14 mouse cellular contexts compared by ENCODE assay signal in the genomic region with DNA sequence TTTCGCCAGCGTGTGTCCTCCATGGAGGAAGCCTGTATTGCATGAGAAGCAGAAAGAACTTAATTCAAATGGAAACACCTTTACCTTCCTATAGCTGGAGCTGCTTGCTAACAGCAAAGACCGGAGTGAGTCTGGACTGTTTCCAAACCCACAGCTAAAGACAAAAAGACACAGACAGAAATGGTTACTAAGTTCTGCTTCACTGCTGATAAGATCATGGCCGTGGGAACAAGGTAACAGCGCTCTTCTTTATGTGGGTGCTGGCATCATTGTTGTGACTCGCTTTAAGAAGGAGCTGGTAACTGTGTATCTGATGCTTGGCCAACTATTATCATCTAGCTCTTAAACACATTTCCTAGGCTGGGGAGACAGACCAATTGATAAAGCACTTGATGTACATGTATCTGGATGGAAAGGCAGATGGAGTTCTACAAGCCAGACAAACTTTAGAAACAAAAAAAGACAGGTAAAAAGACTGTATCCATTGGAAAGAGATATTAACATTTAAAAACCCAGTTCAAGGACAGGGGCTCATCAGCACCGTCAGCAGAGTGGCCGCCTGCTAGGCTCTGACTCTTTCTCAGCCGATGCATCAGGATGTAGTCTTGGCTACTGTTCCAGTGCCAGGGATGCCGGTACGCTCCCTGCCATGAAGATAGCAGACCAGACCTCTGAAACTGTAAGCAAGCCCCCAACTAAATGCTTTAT. TPM values are rescaled to one million over a fixed set of nuclear protein-coding genes. Genes with fewer than 3 reads are reported as not detected.
DNase-seq lines count a peak whose midpoint lies in the region; ATAC-seq and TF ChIP-seq lines count a peak whose summit lies in the region.
"Had no signal": no experiment of that assay in that cellular context is flagged by ENCODE, and none has a peak within 500 bp of the region (broad histone marks: within the 10 kb centered on the region; RNA-seq: fewer than 3 reads in every experiment).

No protein-coding gene starts in this region.

- no peak; the same call in 1 of the 2 replicates for TF ChIP-seq POLR2A in CH12.LX (IDR thresholded peaks at IDR 0.05; ENCODE audit: low read depth, low read length)

- peak overlapping the region; percentile 21 for H3K27ac ChIP-seq in liver, embryonic 11.5 days (ENCODE audit: low read depth, low read length)
- H3K27ac ChIP-seq in CH12.LX (ENCODE audit: insufficient read depth, low read depth): peak overlapping the region; percentile 83
- no peak overlapping the region for H3K27ac ChIP-seq in hindbrain, embryonic 16.5 days (ENCODE audit: low read depth, low read length)
- no peak overlapping the region for H3K27ac ChIP-seq in midbrain, embryonic 16.5 days (ENCODE audit: low read length)
- H3K27ac ChIP-seq: forebrain, embryonic 10.5 days; lung, embryonic 15.5 days; neural tube, embryonic 15.5 days had no signal

- peaks cover 26% of the 10 kb centered on the region for H3K4me1 ChIP-seq in liver, embryonic 11.5 days (replicated peaks; ENCODE audit: control insufficient read depth, insufficient read depth, low read length)
- H3K4me1 ChIP-seq in CH12.LX (ENCODE audit: control insufficient read depth in 1 of 2, insufficient read depth in 2 of 2): peaks cover 4 to 64% of the 10 kb centered on the region in 2 experiments; a peak in 3 of 4 replicates
- peaks cover 4% of the 10 kb centered on the region for H3K4me1 ChIP-seq in hindbrain, embryonic 16.5 days (ENCODE audit: control insufficient read depth, insufficient read depth, low read depth, low read length)
- H3K4me1 ChIP-seq in midbrain, embryonic 16.5 days (ENCODE audit: control insufficient read depth, insufficient read depth, low read length): peaks cover 6% of the 10 kb centered on the region

- dilution Hi-C loops in CH12.LX (cut with MboI; ENCODE audit: extremely low pct_ligation_motif_present, extremely low pct_unique_long_range_greater_than_20kb, low sequenced_read_pairs): no loop called here

- H3K79me2 ChIP-seq in CH12.LX (replicated peaks; ENCODE audit: control insufficient read depth, extremely low read depth, insufficient read depth, poor library complexity, severe bottlenecking): peaks cover 96% of the 10 kb centered on the region

- WGBS in liver, embryonic 11.5 days: 77% methylated on average over 11 of the region's 11 CpGs
- WGBS in hindbrain, embryonic 16.5 days: 87% methylated on average over 11 of the region's 11 CpGs
- 91% methylated on average over 11 of the region's 11 CpGs for WGBS in midbrain, embryonic 16.5 days

- TF ChIP-seq CTCF in CH12.LX (conservative IDR thresholded peaks at IDR 0.05 in 1 of 2, IDR thresholded peaks at IDR 0.05 in 1 of 2; ENCODE audit: low read depth in 2 of 2, low read length in 2 of 2): no peak

- 0 out of 2 replicates have a peak, but pooled peaks have one; percentile 15 for TF ChIP-seq EP300 in CH12.LX (IDR thresholded peaks at IDR 0.05; ENCODE audit: low read length)

- H3K9me3 ChIP-seq in liver, embryonic 11.5 days (ENCODE audit: control insufficient read depth, low read length): no peaks in the 10 kb centered on the region
- H3K9me3 ChIP-seq in CH12.LX (replicated peaks; ENCODE audit: low read length): no peaks in the 10 kb centered on the region
- H3K9me3 ChIP-seq in hindbrain, embryonic 16.5 days (ENCODE audit: control insufficient read depth, low read length): no peaks in the 10 kb centered on the region
- no peaks in the 10 kb centered on the region for H3K9me3 ChIP-seq in midbrain, embryonic 16.5 days (replicated peaks; ENCODE audit: control insufficient read depth, low read length, poor library complexity, severe bottlenecking)
- H3K9me3 ChIP-seq: forebrain, embryonic 10.5 days; lung, embryonic 15.5 days; neural tube, embryonic 15.5 days had no signal

- no peaks in the 10 kb centered on the region for H3K27me3 ChIP-seq in liver, embryonic 11.5 days (replicated peaks; ENCODE audit: control insufficient read depth, insufficient read depth, low read length)
- H3K27me3 ChIP-seq in CH12.LX (replicated peaks): no peaks in the 10 kb centered on the region
- no peaks in the 10 kb centered on the region for H3K27me3 ChIP-seq in hindbrain, embryonic 16.5 days (replicated peaks; ENCODE audit: control insufficient read depth, insufficient read depth, low read length)
- H3K27me3 ChIP-seq in midbrain, embryonic 16.5 days (ENCODE audit: control insufficient read depth, insufficient read depth, low read depth, low read length): no peaks in the 10 kb centered on the region
- H3K27me3 ChIP-seq: lung, embryonic 15.5 days; neural tube, embryonic 15.5 days had no signal

- H3K36me3 ChIP-seq in liver, embryonic 11.5 days (ENCODE audit: control insufficient read depth, insufficient read depth, low read length): no peaks in the 10 kb centered on the region
- no peaks in the 10 kb centered on the region for H3K36me3 ChIP-seq in CH12.LX (replicated peaks in 1 of 2; ENCODE audit: control insufficient read depth in 1 of 2, insufficient read depth in 1 of 2, low read length in 1 of 2)
- no peaks in the 10 kb centered on the region for H3K36me3 ChIP-seq in hindbrain, embryonic 16.5 days (ENCODE audit: control insufficient read depth, insufficient read depth, low read length)
- H3K36me3 ChIP-seq in midbrain, embryonic 16.5 days (ENCODE audit: control insufficient read depth, insufficient read depth, low read length): no peaks in the 10 kb centered on the region
- H3K36me3 ChIP-seq: forebrain, embryonic 10.5 days; lung, embryonic 15.5 days; neural tube, embryonic 15.5 days had no signal

- H3K4me2 ChIP-seq in liver, embryonic 11.5 days: no peak overlapping the region
- H3K4me2 ChIP-seq in CH12.LX (ENCODE audit: insufficient read depth, low read depth, poor library complexity, severe bottlenecking): peak overlapping the region; percentile 86
- H3K4me2 ChIP-seq in hindbrain, embryonic 16.5 days (ENCODE audit: low read length): no peak overlapping the region
- no peak overlapping the region for H3K4me2 ChIP-seq in midbrain, embryonic 16.5 days (ENCODE audit: low read length)
- H3K4me2 ChIP-seq: lung, embryonic 15.5 days; neural tube, embryonic 15.5 days had no signal

- no peak overlapping the region for H3K4me3 ChIP-seq in liver, embryonic 11.5 days (ENCODE audit: low read depth, low read length)
- peak overlapping the region; percentile 45 to 99 (median 51) for H3K4me3 ChIP-seq in CH12.LX (replicated peaks in 1 of 3; ENCODE audit: low read depth in 2 of 3, low read length in 2 of 3, poor library complexity in 1 of 3)
- no peak overlapping the region for H3K4me3 ChIP-seq in hindbrain, embryonic 16.5 days (ENCODE audit: low read length)
- no peak overlapping the region for H3K4me3 ChIP-seq in midbrain, embryonic 16.5 days (ENCODE audit: low read depth, low read length)
- H3K4me3 ChIP-seq: forebrain, embryonic 10.5 days; lung, embryonic 15.5 days; neural tube, embryonic 15.5 days had no signal

- TF ChIP-seq RAD21 in CH12.LX (IDR thresholded peaks at IDR 0.05; ENCODE audit: low read depth, low read length): no peak

- no peak for DNase-seq in liver, embryonic 11.5 days (ENCODE audit: low spot score)
- no peak for DNase-seq in liver
- DNase-seq in CH12.LX (ENCODE audit: extremely low read depth): no peak
- DNase-seq in urinary bladder, postnatal 36 days (ENCODE audit: low spot score in 2 of 2): no peak
- DNase-seq: cerebellum, adult 11-12 months; kidney, adult 9 months; left cerebral cortex, postnatal 4 days had no signal

- in situ Hi-C loops in CH12.LX (cut with MboI; ENCODE audit: low pct_ligation_motif_present, low pct_unique_long_range_greater_than_20kb, low sequenced_read_pairs): no loop called here

- no peak overlapping the region for H3K9ac ChIP-seq in liver, embryonic 11.5 days (ENCODE audit: low read depth, low read length)
- peak overlapping the region; percentile 91 for H3K9ac ChIP-seq in CH12.LX (ENCODE audit: insufficient read depth, low read depth)
- no peak overlapping the region for H3K9ac ChIP-seq in hindbrain, embryonic 16.5 days (ENCODE audit: low read depth, low read length)
- no peak overlapping the region for H3K9ac ChIP-seq in midbrain, embryonic 16.5 days (ENCODE audit: low read depth, low read length)
- H3K9ac ChIP-seq: lung, embryonic 15.5 days; neural tube, embryonic 15.5 days had no signal

- 0 out of 2 replicates have a peak, but pooled peaks have one; percentile 16 for ATAC-seq in liver, embryonic 11.5 days (replicated peaks; ENCODE audit: low FRiP score)
- ATAC-seq in common myeloid progenitor, adult 5-6 weeks (replicated peaks; ENCODE audit: low read depth, poor library complexity, severe bottlenecking): peak; percentile 30
- peak; percentile 75 for ATAC-seq in megakaryocyte-erythroid progenitor cell, adult 5-6 weeks (replicated peaks; ENCODE audit: low FRiP score, low TSS enrichment, poor library complexity, severe bottlenecking)
- ATAC-seq in hindbrain, embryonic 16.5 days: no peak
- ATAC-seq in midbrain, embryonic 16.5 days: no peak

TF ChIP-seq in CH12.LX, 34 proteins besides CTCF, POLR2A, EP300 and RAD21:
- 0 out of 2 replicates have a peak, but pooled peaks have one; percentile 1 for TF ChIP-seq TBP (conservative IDR thresholded peaks at IDR 0.05; ENCODE audit: low read depth, low read length)
- TF ChIP-seq MXI1 (IDR thresholded peaks at IDR 0.05; ENCODE audit: low read depth, low read length): no peak
- TF ChIP-seq CHD1 (IDR thresholded peaks at IDR 0.05; ENCODE audit: low read depth, low read length): peak; percentile 23; the same call in 1 of the 2 replicates
- TF ChIP-seq NELFE (IDR thresholded peaks at IDR 0.05; ENCODE audit: low read depth, low read length): no peak

RNA-seq across cellular contexts. Expression of gene Fam3c, which starts 6.4 kb away (rescaled TPM):
- 33.7 and 35.2 TPM in 2 replicates for polyA plus RNA-seq in liver, embryonic 11.5 days (2014; fragmentation: Nextera tagmentation; extraction: Ambion mirVana)
- total RNA-seq in CH12.LX (2012; rRNA removed): 95.9 and 121 TPM in 2 replicates
- total RNA-seq in CH12.LX (2014; rRNA removed): 61.9 and 68.4 TPM in 2 replicates
- 155 and 169 TPM in 2 replicates for polyA plus RNA-seq in CH12.LX (2012; ENCODE audit: insufficient read length, low read depth)
- 56.1 and 60.3 TPM in 2 replicates for total RNA-seq in common myeloid progenitor, adult 5-6 weeks (2017)
- 12.6 and 18.4 TPM in 2 replicates for total RNA-seq in megakaryocyte-erythroid progenitor cell, adult 5-6 weeks (2014; fragmentation: Nextera tagmentation)
- total RNA-seq in megakaryocyte-erythroid progenitor cell, adult 5-6 weeks (2017): 49.3 and 75.9 TPM in 2 replicates
- polyA plus RNA-seq in hindbrain, embryonic 16.5 days (2015; fragmentation: Nextera tagmentation; extraction: Ambion mirVana): 98.2 and 104 TPM in 2 replicates
- polyA plus RNA-seq in midbrain, embryonic 16.5 days (2015; fragmentation: Nextera tagmentation; extraction: Ambion mirVana): 91.5 and 105 TPM in 2 replicates

Comparison
In these comparisons a context has a peak if more than half of its experiments do, and no peak if none do; other contexts are left out.
1. ATAC-seq: peak in liver, embryonic 11.5 days (single experiment), common myeloid progenitor, adult 5-6 weeks (single experiment) and megakaryocyte-erythroid progenitor cell, adult 5-6 weeks (single experiment); none in hindbrain, embryonic 16.5 days (single experiment) and midbrain, embryonic 16.5 days (single experiment).
2. H3K27ac ChIP-seq: peak in liver, embryonic 11.5 days (single experiment) and CH12.LX (single experiment); none in hindbrain, embryonic 16.5 days (single experiment) and midbrain, embryonic 16.5 days (single experiment).
3. H3K4me3 ChIP-seq: peak in CH12.LX (3 of 3); none in liver, embryonic 11.5 days (single experiment), hindbrain, embryonic 16.5 days (single experiment) and midbrain, embryonic 16.5 days (single experiment).